Mouse (Mus musculus) cerebellum, adult 2 months (tissue): ENCODE measurements around the gene Pald1.

Experiments used
- CTCF ChIP-seq: fragments of 200-500 bp; IDR thresholded peaks from 2 replicates; pipeline ENCODE4 v1.5.1; 2011; ENCODE audit warnings: low read depth, mild to moderate bottlenecking, control low read depth, low read length, moderate library complexity, borderline replicate concordance; ENCODE audit not compliant: insufficient read depth
- POLR2A ChIP-seq: fragments of 200-500 bp; IDR thresholded peaks from 2 replicates; pipeline ENCODE4 v1.6.1; 2011; ENCODE audit warnings: low read length, control low read depth, borderline replicate concordance; ENCODE audit not compliant: insufficient read depth

DNA sequence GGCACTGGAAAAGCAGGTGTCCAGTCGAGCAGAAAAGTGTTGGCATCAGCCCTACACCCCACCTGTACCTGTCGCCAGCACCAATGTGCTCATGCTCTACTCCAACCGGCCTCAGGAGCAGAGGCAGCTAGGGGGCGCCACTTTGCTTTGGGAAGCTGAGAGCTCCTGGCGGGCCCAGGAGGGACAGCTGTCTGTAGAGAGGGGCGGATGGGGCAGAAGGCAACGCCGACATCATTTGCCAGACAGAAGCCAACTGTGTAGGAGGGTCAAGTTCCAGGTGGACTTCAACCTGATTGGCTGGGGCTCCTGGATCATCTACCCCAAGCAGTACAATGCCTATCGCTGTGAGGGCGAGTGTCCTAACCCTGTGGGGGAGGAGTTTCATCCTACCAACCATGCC lies 40.0 kb upstream of the Pald1 start:
- peak; percentile 32; the same call in 1 of the 2 replicates for TF ChIP-seq CTCF
- no peak for TF ChIP-seq POLR2A
